Mouse (Mus musculus) hematopoietic multipotent progenitor cell, adult 10-12 weeks (in vitro differentiated cells): ENCODE data around the gene Foxr1. TPM values are rescaled to one million over a fixed set of nuclear protein-coding genes. Genes with fewer than 3 reads are reported as not detected.

ENCODE experiments used
- polyA plus RNA-seq: library from polyadenylated mRNA; stranded (reverse); fragments of >175 nt; gene quantifications from 2 replicates; pipeline ENCODE4 v1.2.3, GENCODE M21; 2012; ENCODE audit warnings: low replicate concordance

The Foxr1 gene
- polyA plus RNA-seq: 0.65 and 3.6 TPM in 2 replicates

DNA sequence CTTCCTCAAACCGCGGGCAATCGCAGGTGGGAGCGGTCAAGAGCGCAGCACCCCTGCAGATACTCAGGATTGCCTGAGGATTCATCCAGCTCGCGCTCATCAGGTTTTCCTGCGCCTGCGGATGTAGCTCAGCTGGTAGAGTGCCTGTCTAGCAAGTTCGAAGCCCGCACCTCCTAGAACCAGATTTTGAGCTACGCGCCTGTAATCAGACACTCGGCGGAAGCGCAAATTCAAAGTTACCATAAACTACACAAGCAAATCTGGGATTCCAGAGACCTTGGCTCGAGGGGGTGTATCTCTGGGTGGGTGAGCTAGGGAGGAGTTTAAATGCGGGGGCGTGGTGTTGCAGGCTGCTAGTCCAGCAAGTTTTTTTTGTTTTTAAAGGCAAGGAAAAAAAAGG, at the start of gene Foxr1:
Foxr1 (minus strand) TSS at position 176 of the 400 bp plus-strand sequence.

DNA sequence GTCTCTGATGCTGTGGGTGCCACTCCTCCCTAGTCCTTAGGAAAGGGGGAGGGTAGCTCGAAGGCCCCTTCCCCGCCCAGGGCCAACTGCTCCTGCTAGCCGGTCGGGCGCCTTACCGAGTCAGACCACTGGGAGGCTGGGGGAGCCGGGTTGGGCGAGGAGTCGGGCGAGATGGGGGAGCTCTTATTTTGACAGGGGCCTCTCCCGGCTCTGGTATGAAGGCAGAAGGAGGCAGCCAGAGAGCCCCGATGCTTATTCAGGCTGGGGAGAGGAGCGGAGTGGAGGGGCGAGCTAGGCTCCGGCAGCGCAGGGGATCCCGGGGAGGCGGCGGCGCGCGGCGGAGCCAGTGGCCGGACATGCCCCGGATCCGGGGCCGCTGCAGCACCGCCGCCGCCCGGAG, 41.6 kb upstream of the Foxr1 start, which contains the start of gene Bcl9l:
Bcl9l (plus strand) TSS at position 274 of the 400 bp plus-strand sequence.

DNA sequence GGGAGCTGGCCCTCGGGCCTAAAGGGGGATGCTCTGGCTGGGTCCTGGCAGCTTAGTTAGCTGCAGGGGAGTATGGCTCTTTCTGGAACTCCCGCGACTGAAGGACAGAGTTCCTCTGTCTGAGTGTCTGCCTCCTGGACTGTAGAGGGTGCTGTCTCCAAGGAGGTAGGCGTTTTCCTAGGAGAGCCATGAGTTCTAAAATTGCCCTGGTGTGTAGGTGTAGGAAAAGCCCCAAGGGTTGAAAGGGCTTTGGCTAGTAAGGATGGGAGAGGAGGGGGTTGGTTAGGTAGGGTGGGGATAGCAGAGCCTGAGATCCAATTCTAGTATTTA, 13.9 kb upstream of the Foxr1 start, which contains the start of gene Upk2:
Upk2 (minus strand) TSS at position 86 of the 330 bp plus-strand sequence.

DNA sequence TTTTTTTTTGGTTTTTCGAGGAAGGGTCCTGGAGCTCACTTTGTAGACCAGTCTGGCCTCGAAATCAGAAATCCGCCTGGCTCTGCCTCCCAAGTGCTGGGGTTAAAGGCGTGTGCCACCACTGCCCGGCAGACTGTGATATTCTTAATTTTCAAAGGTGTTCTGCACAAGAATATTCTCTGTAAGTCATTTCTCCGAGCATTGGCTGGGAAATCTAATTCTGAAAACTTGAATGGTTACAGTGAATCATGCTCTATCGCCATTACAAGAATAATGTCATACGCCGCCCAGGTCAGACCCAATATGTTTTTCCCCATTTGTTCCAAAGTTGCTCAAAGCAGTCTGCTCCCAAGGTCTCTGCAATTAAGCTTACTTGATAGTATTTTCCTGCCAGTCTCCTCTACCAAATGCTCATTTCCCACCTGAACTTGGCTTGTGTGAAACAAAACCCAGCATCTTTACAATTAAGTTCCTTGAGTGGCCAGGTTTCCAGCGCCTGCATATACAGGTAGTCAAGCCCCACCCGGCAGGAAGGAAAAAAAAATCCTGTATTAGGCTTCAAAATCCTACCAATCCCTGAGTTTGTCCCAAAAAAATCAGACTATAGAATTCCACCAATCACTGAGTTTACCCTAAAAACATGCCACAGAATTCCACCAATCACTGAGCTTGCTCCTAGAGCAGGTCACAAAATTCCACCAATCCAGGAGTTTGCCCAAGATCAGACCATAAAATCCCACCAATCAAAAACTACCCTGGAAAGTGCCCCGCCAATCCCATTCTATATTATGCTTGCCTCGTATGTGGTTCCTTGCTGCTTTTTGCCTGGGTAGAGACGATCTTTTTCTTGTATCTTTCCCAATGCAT, 22.2 kb downstream of the Foxr1 start, which contains the start of gene Ccdc84:
Ccdc84 (minus strand) TSS at position 51 of the 867 bp plus-strand sequence.

DNA sequence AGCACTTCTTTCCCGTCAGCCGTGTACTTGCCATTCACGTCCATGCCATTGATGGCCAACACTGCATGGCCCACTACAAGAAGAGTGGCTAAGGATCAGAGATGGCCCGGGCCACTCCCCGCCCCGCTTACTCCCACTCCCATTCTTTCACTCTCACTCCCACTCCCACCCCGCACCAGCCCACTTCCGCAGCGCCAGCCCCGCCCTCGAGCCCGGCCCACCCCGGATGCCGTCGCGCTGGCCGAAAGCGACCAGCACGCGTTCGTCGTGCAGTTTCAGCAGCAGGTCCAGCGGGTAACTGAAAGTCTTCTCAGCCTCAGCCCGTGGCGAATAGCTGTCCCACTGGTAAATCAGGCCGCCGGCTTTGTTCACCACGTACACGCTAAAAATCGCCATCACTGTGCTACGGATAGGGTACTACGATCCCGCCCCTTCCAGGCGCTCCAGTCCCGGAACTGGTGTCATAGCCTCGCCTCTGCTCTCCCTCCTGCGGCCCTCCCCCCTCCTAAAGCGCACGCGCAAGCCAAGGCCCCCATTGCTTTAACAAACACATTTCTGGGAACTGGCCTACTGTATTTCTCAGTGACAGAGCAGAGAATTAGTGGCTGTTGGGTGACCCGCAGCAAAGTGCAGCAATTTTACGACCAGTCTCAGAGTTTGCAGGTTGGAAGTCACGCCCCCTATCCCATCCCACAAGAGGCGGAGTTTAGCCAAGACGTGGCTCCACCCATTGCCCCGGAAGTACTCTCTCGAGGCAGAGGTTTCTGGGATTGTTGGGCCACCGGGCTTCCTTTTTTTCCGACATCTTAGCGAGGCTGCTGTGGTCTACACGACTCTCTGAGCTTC, 33.8 kb downstream of the Foxr1 start, which contains the start of the genes Rps25 and Trappc4:
Rps25 (plus strand) TSS at position 234 of the 846 bp plus-strand sequence.
Trappc4 (minus strand) TSS at position 695 of the 846 bp plus-strand sequence.

DNA sequence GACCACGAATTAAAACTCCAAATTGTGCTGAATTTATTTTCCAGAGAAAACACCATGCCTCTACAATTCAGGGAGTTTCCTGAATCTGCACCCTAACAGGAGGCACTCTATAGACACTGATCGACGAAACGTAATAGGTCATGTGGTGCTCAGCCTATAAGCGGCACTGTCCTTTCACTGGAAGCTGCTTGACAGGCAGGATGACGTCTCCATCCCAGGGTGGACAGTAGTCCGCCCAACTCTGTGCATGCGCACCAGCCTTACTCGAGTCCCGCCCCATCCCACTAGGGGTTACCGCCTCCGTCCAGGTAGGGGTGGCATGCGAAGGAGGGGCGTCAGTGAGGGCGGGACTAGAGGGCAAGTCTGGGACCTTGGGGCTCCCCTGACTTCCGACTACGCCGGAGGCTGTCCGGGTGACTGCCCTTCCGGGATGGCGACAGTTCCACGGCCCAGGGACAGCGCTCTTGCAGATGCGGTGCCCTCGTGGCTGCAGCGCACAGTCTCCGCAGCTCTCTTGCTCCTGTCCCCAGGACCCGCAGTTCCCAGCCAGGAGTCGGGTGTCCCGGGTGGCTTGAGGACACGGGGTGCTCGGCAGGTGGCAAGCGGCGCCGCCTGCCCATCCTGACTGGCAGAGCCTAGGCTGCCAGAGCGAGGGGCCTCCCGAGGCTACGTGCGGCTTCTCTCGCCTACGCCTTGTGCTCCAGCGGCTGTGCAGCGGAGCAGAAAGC, 44.1 kb downstream of the Foxr1 start, which contains the start of gene Slc37a4:
Slc37a4 (plus strand) TSS at position 169 of the 728 bp plus-strand sequence.

Other genes starting within 250 kb of the Foxr1 start
- 24.4 and 63.9 TPM in 2 replicates for gene Cbl, start 207.1 kb downstream of the Foxr1 start, polyA plus RNA-seq
- gene Ccdc153, start 200.5 kb downstream of the Foxr1 start, polyA plus RNA-seq: not detected in 2 replicates
- 0.12 TPM in 1 of 2 replicates, not detected in the other for gene Pdzd3, start 189.7 kb downstream of the Foxr1 start, polyA plus RNA-seq
- 9.7 and 13.4 TPM in 2 replicates for gene Nlrx1, start 172.5 kb downstream of the Foxr1 start, polyA plus RNA-seq
- gene Abcg4, start 152.5 kb downstream of the Foxr1 start, polyA plus RNA-seq: 0.55 and 16.6 TPM in 2 replicates
- gene Hinfp, start 135.5 kb downstream of the Foxr1 start, polyA plus RNA-seq: 6.5 and 11.9 TPM in 2 replicates
- 71.2 and 157 TPM in 2 replicates for gene C2cd2l, start 120.9 kb downstream of the Foxr1 start, polyA plus RNA-seq
- 6.6 and 8.5 TPM in 2 replicates for gene Dpagt1, start 115.1 kb downstream of the Foxr1 start, polyA plus RNA-seq
- 328 and 392 TPM in 2 replicates for gene H2afx, start 106.4 kb downstream of the Foxr1 start, polyA plus RNA-seq
- 18.2 and 149 TPM in 2 replicates for gene Hmbs, start 96.9 kb downstream of the Foxr1 start, polyA plus RNA-seq
- gene Vps11, start 79.5 kb downstream of the Foxr1 start, polyA plus RNA-seq: 16.2 and 21.1 TPM in 2 replicates
- gene Hyou1, start 61.6 kb downstream of the Foxr1 start, polyA plus RNA-seq: 28.2 and 32.0 TPM in 2 replicates
- gene Slc37a4, start 44.3 kb downstream of the Foxr1 start, polyA plus RNA-seq: 8.0 and 12.1 TPM in 2 replicates
- 96.1 and 158 TPM in 2 replicates for gene Rps25, start 34.0 kb downstream of the Foxr1 start, polyA plus RNA-seq
- 8.7 and 13.4 TPM in 2 replicates for gene Trappc4, start 33.5 kb downstream of the Foxr1 start, polyA plus RNA-seq
- 18.4 and 42.8 TPM in 2 replicates for gene Ccdc84, start 22.6 kb downstream of the Foxr1 start, polyA plus RNA-seq
- not detected in 2 replicates for gene Upk2, start 13.8 kb upstream of the Foxr1 start, polyA plus RNA-seq
- gene Bcl9l, start 41.7 kb upstream of the Foxr1 start, polyA plus RNA-seq: 168 and 344 TPM in 2 replicates
- 27.2 and 68.3 TPM in 2 replicates for gene Cxcr5, start 120.7 kb upstream of the Foxr1 start, polyA plus RNA-seq
- 68.7 and 147 TPM in 2 replicates for gene Ddx6, start 163.8 kb upstream of the Foxr1 start, polyA plus RNA-seq
- gene Treh, start 232.1 kb upstream of the Foxr1 start, polyA plus RNA-seq: not detected in 2 replicates